Mouse (Mus musculus) neural tube, embryonic 12.5 days (tissue): ENCODE data around the gene Gm43517. TPM values are rescaled to one million over a fixed set of nuclear protein-coding genes. Genes with fewer than 3 reads are reported as not detected.

Source experiments
- ATAC-seq: fragments of 200-750 bp; cut with Nextera tagmentation; 2 replicates; pipeline ENCODE4 v1.8.0; 2017; ENCODE audit warnings: low read depth, mild to moderate bottlenecking, moderate TSS enrichment, moderate library complexity; ENCODE audit not compliant: low FRiP score
- H3K27ac ChIP-seq: fragments of 300-500 bp; sonication (generic); 2 replicates; pipeline ENCODE4 v1.5.1; 2016
- H3K27me3 ChIP-seq: fragments of 300-500 bp; sonication (generic); replicated peaks from 2 replicates; pipeline ENCODE4 v1.6.1; 2016; ENCODE audit warnings: mild to moderate bottlenecking
- H3K36me3 ChIP-seq: fragments of 300-500 bp; sonication (generic); 2 replicates; pipeline ENCODE4 v1.6.1; 2016; ENCODE audit warnings: mild to moderate bottlenecking
- H3K4me1 ChIP-seq: fragments of 300-500 bp; sonication (generic); 2 replicates; pipeline ENCODE4 v1.6.1; 2016
- H3K4me2 ChIP-seq: fragments of 300-500 bp; sonication (generic); replicated peaks from 2 replicates; pipeline ENCODE4 v1.6.1; 2016; ENCODE audit warnings: mild to moderate bottlenecking
- H3K4me3 ChIP-seq: fragments of 300-500 bp; sonication (generic); 2 replicates; pipeline ENCODE4 v1.5.1; 2016
- H3K9ac ChIP-seq: fragments of 300-500 bp; sonication (generic); 2 replicates; pipeline ENCODE4 v1.6.1; 2016; ENCODE audit warnings: mild to moderate bottlenecking
- H3K9me3 ChIP-seq: fragments of 300-500 bp; sonication (generic); 2 replicates; pipeline ENCODE4 v1.6.1; 2016; ENCODE audit warnings: mild to moderate bottlenecking
- WGBS: fragments of 180-500 bp; shearing (Covaris S2); methylation state at CpG from one replicate; pipeline ENCODE4 v1.1.7; 2016; 5-methylcytosine and 5-hydroxymethylcytosine counted together
- polyA plus RNA-seq: library from polyadenylated mRNA; unstranded; fragments of >200 nt; fragmentation: Nextera tagmentation; extraction: Ambion mirVana; gene quantifications from 2 replicates; pipeline ENCODE4 v1.2.1, GENCODE M21; 2016

Gm43517 gene
- polyA plus RNA-seq, 1 experiment from 2014 or later = not detected

- H3K27ac ChIP-seq = no peak overlapping the region
- no peak overlapping the region for H3K4me3 ChIP-seq
- peaks cover 14% of the 10 kb centered on the region for H3K4me1 ChIP-seq
- H3K27me3 ChIP-seq = peaks cover 77% of the 10 kb centered on the region
- no peaks in the 10 kb centered on the region for H3K36me3 ChIP-seq
- H3K9ac ChIP-seq = no peak overlapping the region
- 14% methylated on average over 3 of the region's 3 CpGs for WGBS
- H3K9me3 ChIP-seq = no peaks in the 10 kb centered on the region
- no peak for ATAC-seq
- H3K4me2 ChIP-seq = no peak overlapping the region
These were observed 13.7 kb downstream of the Gm43517 start for GRCm38 (mm10) chr12:49398636-49399035.

- H3K4me1 ChIP-seq = peaks cover 14% of the 10 kb centered on the region
- no peak for ATAC-seq
- no peaks in the 10 kb centered on the region for H3K36me3 ChIP-seq
- 0% methylated on average over 1 of the region's 1 CpGs for WGBS
- no peak overlapping the region for H3K4me3 ChIP-seq
- H3K27ac ChIP-seq = no peak overlapping the region
- H3K9ac ChIP-seq = no peak overlapping the region
- H3K27me3 ChIP-seq = peaks cover 71% of the 10 kb centered on the region
- no peaks in the 10 kb centered on the region for H3K9me3 ChIP-seq
- H3K4me2 ChIP-seq = no peak overlapping the region
These were observed 14.6 kb downstream of the Gm43517 start for GRCm38 (mm10) chr12:49399611-49400010.

GRCm38 (mm10) chr12:49400036-49400852 lies 15.3 kb downstream of the Gm43517 start:
- 2% methylated on average over 9 of the region's 9 CpGs for WGBS
- Histone ChIP-seq H3K4me3 (no peak overlapping the region), H3K9me3 (no peaks in the 10 kb centered on the region), H3K27ac (no peak overlapping the region), H3K27me3 (peaks cover 69% of the 10 kb centered on the region), H3K36me3 (no peaks in the 10 kb centered on the region), H3K4me2 (no peak overlapping the region; the same call in 1 of the 2 replicates), H3K9ac (no peak overlapping the region), H3K4me1 (peaks cover 14% of the 10 kb centered on the region)
- ATAC-seq = no peak

- H3K9me3 ChIP-seq = no peaks in the 10 kb centered on the region
- H3K4me2 ChIP-seq = peak overlapping the region; percentile 85
- H3K4me3 ChIP-seq = peak overlapping the region; percentile 42; the same call in 1 of the 2 replicates
- under 1% methylated on average over 8 of the region's 8 CpGs for WGBS
- peak; percentile 65; the same call in 1 of the 2 replicates for ATAC-seq
- H3K27ac ChIP-seq = no peak overlapping the region
- H3K9ac ChIP-seq = no peak overlapping the region
- H3K27me3 ChIP-seq = peaks cover 66% of the 10 kb centered on the region
- H3K4me1 ChIP-seq = peaks cover 14% of the 10 kb centered on the region
- H3K36me3 ChIP-seq = no peaks in the 10 kb centered on the region
These were observed 15.8 kb downstream of the Gm43517 start for GRCm38 (mm10) chr12:49400853-49401118.

GRCm38 (mm10) chr12:49401119-49401795 lies 16.3 kb downstream of the Gm43517 start:
- Histone ChIP-seq H3K27ac (no peak overlapping the region), H3K27me3 (peaks cover 63% of the 10 kb centered on the region)
- under 1% methylated on average over 68 of the region's 68 CpGs for WGBS

GRCm38 (mm10) chr12:49401796-49402130 lies 16.8 kb downstream of the Gm43517 start:
- ATAC-seq = no peak
- WGBS = 0% methylated on average over 5 of the region's 5 CpGs

More at GRCm38 (mm10) chr12:49401119-49401795, 16.3 kb downstream of the Gm43517 start:
- Histone ChIP-seq H3K9me3 (no peaks in the 10 kb centered on the region), H3K9ac (peak overlapping the region; percentile 38; the same call in 1 of the 2 replicates), H3K4me2 (peak overlapping the region; percentile 85), H3K4me1 (peaks cover 14% of the 10 kb centered on the region), H3K36me3 (no peaks in the 10 kb centered on the region), H3K4me3 (peak overlapping the region; percentile 42)
- peak; percentile 80 for ATAC-seq

GRCm38 (mm10) chr12:49409833-49410232 lies 24.9 kb downstream of the Gm43517 start:
- Histone ChIP-seq H3K4me1 (no peaks in the 10 kb centered on the region), H3K9me3 (no peaks in the 10 kb centered on the region), H3K4me2 (no peak overlapping the region), H3K27ac (no peak overlapping the region), H3K27me3 (0 out of 2 replicates have a peak, but pooled peaks cover 4% of the 10 kb centered on the region), H3K36me3 (no peaks in the 10 kb centered on the region), H3K9ac (no peak overlapping the region), H3K4me3 (no peak overlapping the region)
- WGBS = 73% methylated on average over 2 of the region's 2 CpGs
- no peak for ATAC-seq

More at GRCm38 (mm10) chr12:49401796-49402130, 16.8 kb downstream of the Gm43517 start:
- H3K9ac ChIP-seq = peak overlapping the region; percentile 38; the same call in 1 of the 2 replicates
- H3K9me3 ChIP-seq = no peaks in the 10 kb centered on the region
- peak overlapping the region; percentile 85 for H3K4me2 ChIP-seq
- peak overlapping the region; percentile 42 for H3K4me3 ChIP-seq
- no peak overlapping the region for H3K27ac ChIP-seq
- no peaks in the 10 kb centered on the region for H3K36me3 ChIP-seq
- peaks cover 60% of the 10 kb centered on the region for H3K27me3 ChIP-seq
- H3K4me1 ChIP-seq = peaks cover 14% of the 10 kb centered on the region

- Histone ChIP-seq H3K4me1 (no peaks in the 10 kb centered on the region), H3K27me3 (no peaks in the 10 kb centered on the region), H3K27ac (no peak overlapping the region), H3K4me3 (no peak overlapping the region), H3K4me2 (no peak overlapping the region), H3K36me3 (no peaks in the 10 kb centered on the region), H3K9me3 (no peaks in the 10 kb centered on the region), H3K9ac (no peak overlapping the region)
- ATAC-seq = no peak
- 86% methylated on average over 3 of the region's 3 CpGs for WGBS
These were observed 33.0 kb downstream of the Gm43517 start for GRCm38 (mm10) chr12:49417963-49418362.

Other genes with a start within 250 kb of the Gm43517 start
- gene Foxg1, start 2.5 kb upstream of the Gm43517 start, polyA plus RNA-seq = not detected in 2 replicates